Mouse (Mus musculus) megakaryocyte, adult 5-6 weeks (primary cell): ENCODE data around the gene CN725425. TPM values are rescaled to one million over a fixed set of nuclear protein-coding genes. Genes with fewer than 3 reads are reported as not detected.

Experiments
- ATAC-seq: 2 replicates; pipeline ENCODE4 v1.8.0; 2016; ENCODE audit warnings: mild to moderate bottlenecking, inconsistent platforms; ENCODE audit not compliant: poor library complexity, severe bottlenecking
- total RNA-seq, 2 experiments: library from RNA; stranded (forward) in 1 of 2; stranded (reverse) in 1 of 2; fragments of 153-499, 151-499 nt in 1 of 2; fragments of 221-1000, 200-1000 nt in 1 of 2; gene quantifications; 2 replicates each; pipeline versions ENCODE4 v1.2.3 to v1.2.4; 2015 to 2017

CN725425 gene
- total RNA-seq (2015) (not detected in 2 replicates), total RNA-seq (2017) (not detected in 2 replicates)

GRCm38 (mm10) chr15:91199256-91199905, at the start of gene CN725425:
TSS of gene CN725425 (plus strand) at chr15:91199494.
- no peak for ATAC-seq

GRCm38 (mm10) chr15:91152592-91152991, 46.7 kb upstream of the CN725425 start:
- ATAC-seq: no peak

GRCm38 (mm10) chr15:91153311-91153710, 46.0 kb upstream of the CN725425 start:
- ATAC-seq: no peak

GRCm38 (mm10) chr15:91161153-91161552, 38.1 kb upstream of the CN725425 start:
- ATAC-seq: no peak

GRCm38 (mm10) chr15:91163454-91163853, 35.8 kb upstream of the CN725425 start:
- ATAC-seq: no peak

GRCm38 (mm10) chr15:91165021-91165420, 34.3 kb upstream of the CN725425 start:
- peak; percentile 64 for ATAC-seq

- ATAC-seq: peak; percentile 74
Measured at GRCm38 (mm10) chr15:91167850-91168562, 31.3 kb upstream of the CN725425 start.

- ATAC-seq: no peak
Measured at GRCm38 (mm10) chr15:91170602-91171328, 28.5 kb upstream of the CN725425 start.

GRCm38 (mm10) chr15:91171332-91171731, 28.0 kb upstream of the CN725425 start:
- ATAC-seq: no peak

GRCm38 (mm10) chr15:91172193-91172592, 27.1 kb upstream of the CN725425 start:
- ATAC-seq: peak; percentile 70

- peak; percentile 91 for ATAC-seq
Measured at GRCm38 (mm10) chr15:91178656-91179314, 20.5 kb upstream of the CN725425 start.

GRCm38 (mm10) chr15:91179911-91180622, 19.2 kb upstream of the CN725425 start:
- peak; percentile 48 for ATAC-seq

- no peak for ATAC-seq
Measured at GRCm38 (mm10) chr15:91186358-91186757, 12.9 kb upstream of the CN725425 start.

- no peak for ATAC-seq
Measured at GRCm38 (mm10) chr15:91190026-91190425, 9.3 kb upstream of the CN725425 start.

- ATAC-seq: no peak
Measured at GRCm38 (mm10) chr15:91190519-91191207, 8.6 kb upstream of the CN725425 start.

GRCm38 (mm10) chr15:91191412-91192222, 7.7 kb upstream of the CN725425 start, which contains the start of gene Abcd2:
TSS of gene Abcd2 (minus strand) at chr15:91191799.
- peak; percentile 80 for ATAC-seq

- ATAC-seq: peak; percentile 1; the same call in 1 of the 2 replicates
Measured at GRCm38 (mm10) chr15:91192223-91192598, 7.1 kb upstream of the CN725425 start.

- peak; percentile 69 for ATAC-seq
Measured at GRCm38 (mm10) chr15:91200833-91201232, 1.5 kb downstream of the CN725425 start.

- peak; percentile 77 for ATAC-seq
Measured at GRCm38 (mm10) chr15:91202486-91202885, 3.2 kb downstream of the CN725425 start.
